Mouse (Mus musculus) induced T-regulatory cell, adult 2 months (primary cell): ENCODE measurements around the gene Notch1.

Source experiments
- DNase-seq: peaks from one replicate; pipeline ENCODE4 v3.0.0-alpha.2; 2012; ENCODE audit warnings: low read depth

Notch1 gene

GRCm38 (mm10) chr2:26480911-26481310 lies 35.6 kb downstream of the Notch1 start:
- no peak for DNase-seq

DNA sequence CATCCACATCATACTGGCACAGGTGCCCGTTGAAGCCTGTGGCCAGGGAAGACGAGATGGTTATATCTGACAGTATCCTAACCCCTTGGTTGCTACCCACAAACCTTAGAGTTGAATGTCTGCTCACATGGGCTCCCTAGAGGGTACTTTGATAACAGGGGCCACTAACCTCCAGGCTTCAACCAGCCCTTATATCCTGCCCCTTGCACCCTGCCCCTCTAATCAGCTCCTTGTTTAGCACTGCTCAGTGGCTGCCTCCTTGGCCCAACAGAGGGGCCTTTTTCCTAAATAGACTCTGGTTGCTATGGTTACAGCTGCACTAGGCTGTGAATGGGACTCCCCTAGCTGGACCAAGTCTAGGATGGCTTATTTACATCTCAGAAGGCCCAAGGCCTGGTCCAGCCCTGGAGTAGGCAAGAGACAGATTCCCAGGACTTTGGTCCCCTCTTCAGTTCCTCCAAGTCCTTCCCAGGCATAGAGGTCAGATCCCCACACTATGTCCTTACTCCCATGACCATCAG lies 37.7 kb downstream of the Notch1 start:
- DNase-seq, result no peak

- DNase-seq, result no peak
These were observed 38.6 kb downstream of the Notch1 start for GRCm38 (mm10) chr2:26477911-26478310.

DNA sequence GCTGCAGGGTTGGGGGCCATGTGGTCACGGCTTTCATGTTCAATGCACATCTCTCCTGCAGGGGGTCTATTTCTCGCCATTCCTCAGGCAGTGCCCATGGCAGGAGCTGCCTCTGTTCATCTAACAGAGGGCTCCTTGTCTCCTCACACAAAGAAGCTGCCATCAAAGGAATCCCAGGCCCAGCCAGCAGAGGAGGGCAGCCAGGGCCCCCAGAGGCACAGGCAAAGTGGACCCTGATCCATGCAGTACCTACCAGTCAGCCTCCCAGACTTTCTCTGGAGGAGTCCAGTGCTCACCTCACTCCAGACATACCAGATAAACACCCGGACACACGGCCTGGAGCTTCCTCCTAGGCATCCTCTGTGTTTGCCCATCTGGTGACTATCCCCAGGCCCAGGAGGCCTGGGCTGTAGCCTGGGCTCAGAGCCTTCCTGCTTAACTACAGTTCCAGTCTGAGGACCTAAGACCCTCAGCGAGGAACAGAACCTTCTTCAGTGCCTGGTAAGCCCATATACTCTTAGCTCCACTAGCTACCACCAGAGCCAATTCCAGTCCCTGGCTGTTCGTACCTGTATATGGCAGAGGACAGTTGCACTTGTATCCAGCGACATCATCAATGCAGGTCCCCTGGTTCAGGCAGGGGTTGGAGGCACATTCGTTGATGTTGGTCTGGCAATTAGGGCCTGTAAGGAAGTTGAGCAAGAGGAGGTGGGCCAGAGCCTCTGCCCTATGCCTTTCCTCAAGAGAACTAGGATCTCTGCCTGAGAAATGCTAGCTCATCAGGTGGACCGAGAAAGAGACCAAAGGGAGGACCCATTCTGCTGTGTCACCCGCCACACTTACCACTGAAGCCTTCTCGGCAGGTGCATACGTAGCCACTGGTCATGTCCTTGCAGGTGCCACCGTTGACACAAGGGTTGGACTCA lies 40.7 kb downstream of the Notch1 start:
- DNase-seq, result no peak

DNA sequence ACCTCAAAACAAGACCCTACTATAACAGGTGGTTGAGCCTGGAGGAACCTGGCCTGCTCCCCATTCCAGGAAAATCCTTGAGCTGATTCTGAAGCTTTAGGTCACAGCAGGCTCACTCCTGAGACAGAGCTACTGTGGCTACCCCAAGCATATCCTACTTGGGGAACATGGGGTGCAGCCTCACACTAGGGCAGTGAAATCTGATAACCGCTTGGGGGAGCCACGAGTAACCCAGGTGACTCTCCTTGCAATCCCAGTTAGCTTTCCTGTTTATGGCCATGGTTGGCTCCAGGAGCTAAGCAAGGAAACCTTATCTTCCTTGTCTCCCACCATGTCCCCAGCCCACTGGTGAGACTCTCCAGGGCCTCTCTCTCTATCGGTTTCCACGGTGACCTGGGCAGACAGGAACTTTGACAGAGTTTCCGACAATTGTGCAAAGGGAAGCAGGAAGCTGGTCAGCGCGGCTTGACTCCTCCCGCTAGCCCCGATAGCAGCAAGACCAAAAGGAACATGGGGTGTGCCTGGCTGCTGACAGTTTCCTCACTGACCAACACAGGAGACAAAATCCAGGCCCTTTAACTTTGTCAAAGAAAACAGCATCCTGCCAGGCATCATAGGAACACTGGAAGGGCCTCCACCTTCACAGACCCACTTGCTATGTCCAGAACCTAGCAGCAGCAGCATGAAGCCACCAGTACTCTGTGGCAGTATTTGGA lies 41.5 kb downstream of the Notch1 start:
- no peak for DNase-seq

- no peak for DNase-seq
These were observed 44.0 kb downstream of the Notch1 start for GRCm38 (mm10) chr2:26472312-26473090.

GRCm38 (mm10) chr2:26471652-26472285 lies 44.7 kb downstream of the Notch1 start:
- no peak for DNase-seq

DNA sequence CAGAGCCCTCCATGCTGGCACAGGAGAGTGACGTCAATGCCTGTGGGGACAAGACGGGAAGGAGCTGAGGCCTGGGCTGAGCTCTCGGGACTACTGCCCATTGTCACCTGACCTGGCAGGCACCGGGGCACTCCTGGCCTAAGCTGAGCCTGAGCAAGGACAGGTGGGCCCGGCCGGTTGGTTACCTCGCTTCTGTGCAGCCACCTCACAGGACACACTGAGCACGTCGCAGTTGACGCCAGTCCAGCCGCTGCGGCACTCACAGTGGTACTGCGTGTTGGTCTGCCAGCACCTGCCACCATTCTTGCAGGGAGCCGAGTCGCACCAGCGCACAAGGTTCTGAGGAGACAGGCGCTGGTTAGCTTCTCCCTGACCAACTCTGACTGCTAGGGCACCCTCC lies 45.5 kb downstream of the Notch1 start:
- DNase-seq, result no peak

DNA sequence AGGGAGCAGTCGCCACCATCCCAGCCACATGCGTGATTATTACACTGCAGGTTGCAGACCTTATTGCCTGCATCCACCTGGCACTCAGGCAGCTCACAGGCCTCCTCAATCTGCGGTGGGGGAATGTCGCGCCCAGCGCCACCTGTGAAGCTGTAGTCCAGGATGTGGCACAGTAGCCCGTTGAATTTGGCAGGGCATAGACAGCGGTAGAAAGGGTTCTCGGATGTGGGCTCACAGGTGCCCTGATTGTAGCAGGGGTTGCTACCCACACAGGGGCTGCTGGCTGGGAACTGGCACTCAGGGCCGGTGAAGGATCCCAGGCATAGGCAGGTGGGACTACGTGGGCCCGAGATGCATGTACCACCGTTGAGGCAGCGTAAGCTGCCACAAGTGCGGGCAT lies 48.1 kb downstream of the Notch1 start:
- DNase-seq, result no peak

GRCm38 (mm10) chr2:26463412-26463811 lies 53.1 kb downstream of the Notch1 start:
- no peak for DNase-seq

GRCm38 (mm10) chr2:26462980-26463379 lies 53.5 kb downstream of the Notch1 start:
- no peak for DNase-seq

GRCm38 (mm10) chr2:26461667-26462066 lies 54.8 kb downstream of the Notch1 start:
- no peak for DNase-seq

DNA sequence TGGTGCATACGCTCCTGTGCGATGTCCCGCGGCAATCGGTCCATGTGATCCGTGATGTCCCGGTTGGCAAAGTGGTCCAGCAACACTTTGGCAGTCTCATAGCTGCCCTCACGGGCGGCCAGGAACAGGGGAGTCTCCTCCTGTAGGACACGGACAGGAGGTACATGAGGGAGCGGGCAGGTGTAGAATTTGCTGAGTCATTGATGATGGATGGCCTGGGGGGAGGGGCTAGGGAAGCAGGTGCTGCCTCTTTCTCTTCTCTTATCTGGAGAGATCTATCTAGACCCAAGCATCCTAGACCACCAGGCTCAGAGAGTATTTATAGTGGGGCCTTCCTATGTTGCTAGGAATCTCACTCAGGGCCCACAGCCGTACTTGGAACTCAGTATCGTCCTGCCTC lies 55.6 kb downstream of the Notch1 start:
- DNase-seq, result no peak

DNA sequence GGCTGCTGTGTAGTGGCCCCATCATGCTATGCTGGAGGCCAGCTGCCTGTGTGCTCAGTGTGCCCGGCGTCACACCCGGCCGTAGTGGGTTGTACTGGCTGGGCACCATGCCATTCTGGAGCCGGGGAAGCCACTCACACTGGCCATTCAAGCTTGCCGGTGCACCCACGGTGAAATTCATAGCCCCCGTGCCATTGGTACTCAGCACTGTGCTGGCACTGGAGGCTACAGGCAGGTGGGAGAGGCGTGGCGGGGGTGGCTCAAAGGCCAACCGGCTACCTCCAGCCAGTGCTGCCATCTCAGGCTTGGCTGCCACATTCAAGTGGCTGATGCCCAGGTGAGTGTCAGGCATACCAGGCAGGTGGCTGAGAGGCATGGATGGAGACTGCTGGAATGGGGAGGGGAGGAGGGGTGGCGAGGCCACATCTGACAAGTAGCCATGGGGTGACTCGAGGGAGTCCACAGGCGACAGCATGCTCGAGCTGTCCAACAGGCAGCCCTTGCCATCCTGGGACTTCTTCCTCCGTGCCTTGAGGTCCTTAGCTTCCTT lies 56.3 kb downstream of the Notch1 start:
- DNase-seq, result no peak

GRCm38 (mm10) chr2:26459478-26459877 lies 57.0 kb downstream of the Notch1 start:
- no peak for DNase-seq

GRCm38 (mm10) chr2:26458402-26459124 lies 57.9 kb downstream of the Notch1 start:
- no peak for DNase-seq

- DNase-seq, result peak; percentile 85
These were observed 67.1 kb downstream of the Notch1 start for GRCm38 (mm10) chr2:26449121-26450060.

GRCm38 (mm10) chr2:26447451-26447850 lies 69.0 kb downstream of the Notch1 start:
- no peak for DNase-seq

DNA sequence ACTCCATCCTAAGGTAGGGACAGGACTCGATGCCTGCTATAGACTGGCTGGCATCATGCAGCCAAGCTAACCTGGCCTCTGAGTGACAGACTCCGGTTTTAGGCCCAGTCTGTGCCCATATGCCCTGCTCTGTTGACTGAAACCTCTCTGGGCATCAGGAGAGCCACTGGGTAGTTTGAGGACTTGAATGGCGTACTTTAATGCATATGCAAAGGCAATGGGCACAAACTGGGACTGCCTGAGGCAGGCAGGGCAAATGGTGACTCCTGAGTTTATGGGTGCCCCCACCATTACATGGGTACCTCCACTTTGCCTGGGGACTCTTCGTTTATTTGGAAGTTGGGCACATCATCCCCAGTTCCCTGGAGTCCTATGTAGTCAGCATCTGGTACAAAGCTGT lies 69.8 kb downstream of the Notch1 start:
- no peak for DNase-seq
